ENCODE assay signal across 1 mouse cellular context in the genomic region with DNA sequence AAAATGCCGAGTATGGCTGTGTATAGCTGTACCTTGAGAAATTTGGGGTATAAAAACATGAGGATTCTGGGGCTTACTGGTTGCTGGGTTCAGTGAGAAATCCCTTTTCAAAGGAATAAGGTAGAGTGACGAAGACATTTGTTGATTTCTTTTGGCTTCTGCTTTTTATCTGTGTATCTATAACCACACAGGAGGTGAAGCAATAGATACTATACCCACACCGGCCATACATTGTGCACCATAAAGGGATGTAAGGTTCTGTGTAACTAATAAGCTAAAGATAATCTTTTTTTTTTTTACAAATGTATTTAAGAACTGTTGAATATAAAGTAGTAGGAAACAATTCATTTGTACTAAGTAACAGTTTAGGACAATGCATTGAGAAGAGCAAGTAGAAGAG.
TF ChIP-seq lines count a peak whose summit lies in the region.

No protein-coding gene starts in this region.

TF ChIP-seq in MEL, 35 proteins besides CTCF, POLR2A, EP300 and RAD21 (continued from another document):
- TF ChIP-seq TCF12 (IDR thresholded peaks at IDR 0.05; ENCODE audit: low read depth, low read length) = 0 out of 2 replicates have a peak, but pooled peaks have one; percentile 41
- TF ChIP-seq RCOR1 (IDR thresholded peaks at IDR 0.05; ENCODE audit: low read depth, low read length) = peak; percentile 34; the same call in 1 of the 2 replicates
- TF ChIP-seq ZNF384 (IDR thresholded peaks at IDR 0.05; ENCODE audit: low read depth, low read length) = peak; percentile 80
- TF ChIP-seq UBTF (IDR thresholded peaks at IDR 0.05; ENCODE audit: borderline replicate concordance, insufficient read depth, low read depth, low read length) = no peak
TF ChIP-seq in MEL: peak in this region for 5.
